Mouse (Mus musculus): ENCODE results near the gene Hemk1. TPM values are rescaled to one million over a fixed set of nuclear protein-coding genes. Genes with fewer than 3 reads are reported as not detected.

The Hemk1 gene
- total and polyA plus RNA-seq, 3 experiments = 9.4 to 48.6 (median 29.6) TPM

- H3K4me3 ChIP-seq (ENCODE audit: low read depth, low read length) = no peak overlapping the region
- no peak for TF ChIP-seq POLR2AphosphoS5 (IDR thresholded peaks at IDR 0.05; ENCODE audit: insufficient replicate concordance, low read depth, low read length)
- no peak for TF ChIP-seq TAL1 (conservative IDR thresholded peaks at IDR 0.05; ENCODE audit: low read depth, low read length)
- TF ChIP-seq GATA2 (IDR thresholded peaks at IDR 0.05; ENCODE audit: borderline replicate concordance, low read depth, low read length) = no peak
- TF ChIP-seq CTCF (IDR thresholded peaks at IDR 0.05; ENCODE audit: low read depth, low read length) = no peak
- TF ChIP-seq GATA1 (IDR thresholded peaks at IDR 0.05; ENCODE audit: borderline replicate concordance, low read length) = no peak
- H3K27me3 ChIP-seq (ENCODE audit: insufficient read depth, low read length) = peaks cover 66% of the 10 kb centered on the region
- H3K4me1 ChIP-seq (ENCODE audit: insufficient read depth, low read depth, low read length) = peaks cover 25% of the 10 kb centered on the region
- H3K36me3 ChIP-seq (replicated peaks) = no peaks in the 10 kb centered on the region
- DNase-seq (ENCODE audit: low spot score) (no peak), ATAC-seq (ENCODE audit: extremely low read depth, insufficient number of reproducible peaks, low FRiP score, poor library complexity, severe bottlenecking) (no peak)
- no peaks in the 10 kb centered on the region for H3K9me3 ChIP-seq (replicated peaks)
Observed at GRCm38 (mm10) chr9:107346081-107346480, 7.9 kb upstream of the Hemk1 start.

GRCm38 (mm10) chr9:107344027-107344426, 5.9 kb upstream of the Hemk1 start:
- ATAC-seq (ENCODE audit: extremely low read depth, insufficient number of reproducible peaks, low FRiP score, poor library complexity, severe bottlenecking) (no peak), DNase-seq (ENCODE audit: low spot score) (no peak)
- Histone ChIP-seq H3K36me3 (replicated peaks) (no peaks in the 10 kb centered on the region), H3K9me3 (replicated peaks) (no peaks in the 10 kb centered on the region), H3K4me1 (ENCODE audit: insufficient read depth, low read depth, low read length) (peaks cover 36% of the 10 kb centered on the region), H3K4me3 (ENCODE audit: low read depth, low read length) (no peak overlapping the region), H3K27me3 (ENCODE audit: insufficient read depth, low read length) (peaks cover 54% of the 10 kb centered on the region)
- TF ChIP-seq GATA2 (IDR thresholded peaks at IDR 0.05; ENCODE audit: borderline replicate concordance, low read depth, low read length) = no peak
- TF ChIP-seq GATA1 (IDR thresholded peaks at IDR 0.05; ENCODE audit: borderline replicate concordance, low read length) = no peak
- TF ChIP-seq CTCF (IDR thresholded peaks at IDR 0.05; ENCODE audit: low read depth, low read length) = no peak
- no peak for TF ChIP-seq POLR2AphosphoS5 (IDR thresholded peaks at IDR 0.05; ENCODE audit: insufficient replicate concordance, low read depth, low read length)
- TF ChIP-seq TAL1 (conservative IDR thresholded peaks at IDR 0.05; ENCODE audit: low read depth, low read length) = no peak

GRCm38 (mm10) chr9:107343146-107343943, 5.2 kb upstream of the Hemk1 start:
- Histone ChIP-seq H3K4me3 (ENCODE audit: low read depth, low read length) (no peak overlapping the region), H3K9me3 (replicated peaks) (no peaks in the 10 kb centered on the region), H3K27me3 (ENCODE audit: insufficient read depth, low read length) (peaks cover 49% of the 10 kb centered on the region), H3K36me3 (replicated peaks) (no peaks in the 10 kb centered on the region), H3K4me1 (ENCODE audit: insufficient read depth, low read depth, low read length) (peaks cover 39% of the 10 kb centered on the region)
- no peak for DNase-seq (ENCODE audit: low spot score)
- no peak for ATAC-seq (ENCODE audit: extremely low read depth, insufficient number of reproducible peaks, low FRiP score, poor library complexity, severe bottlenecking)
- TF ChIP-seq CTCF (IDR thresholded peaks at IDR 0.05; ENCODE audit: low read depth, low read length) (no peak), TAL1 (conservative IDR thresholded peaks at IDR 0.05; ENCODE audit: low read depth, low read length) (no peak), GATA2 (IDR thresholded peaks at IDR 0.05; ENCODE audit: borderline replicate concordance, low read depth, low read length) (no peak), POLR2AphosphoS5 (IDR thresholded peaks at IDR 0.05; ENCODE audit: insufficient replicate concordance, low read depth, low read length) (no peak), GATA1 (IDR thresholded peaks at IDR 0.05; ENCODE audit: borderline replicate concordance, low read length) (no peak)

GRCm38 (mm10) chr9:107342201-107342709, 4.1 kb upstream of the Hemk1 start:
- H3K9me3 ChIP-seq (replicated peaks) = no peaks in the 10 kb centered on the region
- TF ChIP-seq POLR2AphosphoS5 (IDR thresholded peaks at IDR 0.05; ENCODE audit: insufficient replicate concordance, low read depth, low read length) (no peak), GATA1 (IDR thresholded peaks at IDR 0.05; ENCODE audit: borderline replicate concordance, low read length) (no peak), CTCF (IDR thresholded peaks at IDR 0.05; ENCODE audit: low read depth, low read length) (no peak), TAL1 (conservative IDR thresholded peaks at IDR 0.05; ENCODE audit: low read depth, low read length) (no peak), GATA2 (IDR thresholded peaks at IDR 0.05; ENCODE audit: borderline replicate concordance, low read depth, low read length) (no peak)
- H3K27me3 ChIP-seq (ENCODE audit: insufficient read depth, low read length) = peaks cover 41% of the 10 kb centered on the region
- no peak overlapping the region for H3K4me3 ChIP-seq (ENCODE audit: low read depth, low read length)
- no peaks in the 10 kb centered on the region for H3K36me3 ChIP-seq (replicated peaks)
- H3K4me1 ChIP-seq (ENCODE audit: insufficient read depth, low read depth, low read length) = peaks cover 44% of the 10 kb centered on the region
- DNase-seq (ENCODE audit: low spot score) = no peak
- no peak for ATAC-seq (ENCODE audit: extremely low read depth, insufficient number of reproducible peaks, low FRiP score, poor library complexity, severe bottlenecking)

DNA sequence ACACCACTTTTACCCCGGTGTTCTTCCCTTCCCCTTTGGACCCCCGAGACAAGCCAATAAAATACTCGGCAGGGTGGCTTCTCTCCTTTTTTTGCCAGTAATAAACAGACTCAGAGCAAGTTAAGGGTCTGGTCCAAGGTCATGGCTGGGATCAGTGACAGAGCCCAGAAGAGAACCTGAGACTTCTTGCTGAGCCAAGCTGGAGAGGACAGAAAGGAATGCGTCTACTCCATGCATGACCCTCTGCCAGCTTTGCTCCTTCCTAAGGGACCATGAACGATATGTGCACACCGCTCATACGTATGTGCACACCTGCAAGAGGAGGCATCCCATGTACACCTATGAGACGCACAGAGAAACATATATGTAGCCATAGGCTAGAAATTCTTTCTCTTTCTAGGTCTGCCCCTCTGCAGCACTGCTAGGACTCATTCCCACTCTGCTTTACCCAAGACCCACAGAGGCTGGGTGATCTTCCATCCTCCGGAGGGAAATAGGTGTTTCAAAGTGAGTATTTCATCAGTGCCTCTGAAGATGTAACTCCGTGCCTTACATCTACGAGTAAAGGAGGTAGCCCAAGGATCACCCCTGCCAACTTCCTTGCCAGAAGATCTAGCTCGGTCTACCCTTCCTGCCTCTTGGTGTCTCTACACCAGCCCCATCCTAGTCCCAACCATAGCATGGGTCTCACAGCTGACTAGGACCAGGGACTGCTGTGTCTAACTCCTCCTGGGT, 2.9 kb upstream of the Hemk1 start:
- Histone ChIP-seq H3K4me3 (ENCODE audit: low read depth, low read length) (peak overlapping the region; percentile 74), H3K9me3 (replicated peaks) (no peaks in the 10 kb centered on the region), H3K4me1 (ENCODE audit: insufficient read depth, low read depth, low read length) (peaks cover 53% of the 10 kb centered on the region), H3K27me3 (ENCODE audit: insufficient read depth, low read length) (peaks cover 32% of the 10 kb centered on the region), H3K36me3 (replicated peaks) (peaks cover 8% of the 10 kb centered on the region)
- TF ChIP-seq TAL1 (conservative IDR thresholded peaks at IDR 0.05; ENCODE audit: low read depth, low read length) = no peak
- TF ChIP-seq GATA2 (IDR thresholded peaks at IDR 0.05; ENCODE audit: borderline replicate concordance, low read depth, low read length) = no peak
- no peak for TF ChIP-seq GATA1 (IDR thresholded peaks at IDR 0.05; ENCODE audit: borderline replicate concordance, low read length)
- no peak for TF ChIP-seq POLR2AphosphoS5 (IDR thresholded peaks at IDR 0.05; ENCODE audit: insufficient replicate concordance, low read depth, low read length)
- DNase-seq (ENCODE audit: low spot score) (no peak), ATAC-seq (ENCODE audit: extremely low read depth, insufficient number of reproducible peaks, low FRiP score, poor library complexity, severe bottlenecking) (no peak)
